ENCODE assay signal across 8 mouse cellular contexts in the genomic region with DNA sequence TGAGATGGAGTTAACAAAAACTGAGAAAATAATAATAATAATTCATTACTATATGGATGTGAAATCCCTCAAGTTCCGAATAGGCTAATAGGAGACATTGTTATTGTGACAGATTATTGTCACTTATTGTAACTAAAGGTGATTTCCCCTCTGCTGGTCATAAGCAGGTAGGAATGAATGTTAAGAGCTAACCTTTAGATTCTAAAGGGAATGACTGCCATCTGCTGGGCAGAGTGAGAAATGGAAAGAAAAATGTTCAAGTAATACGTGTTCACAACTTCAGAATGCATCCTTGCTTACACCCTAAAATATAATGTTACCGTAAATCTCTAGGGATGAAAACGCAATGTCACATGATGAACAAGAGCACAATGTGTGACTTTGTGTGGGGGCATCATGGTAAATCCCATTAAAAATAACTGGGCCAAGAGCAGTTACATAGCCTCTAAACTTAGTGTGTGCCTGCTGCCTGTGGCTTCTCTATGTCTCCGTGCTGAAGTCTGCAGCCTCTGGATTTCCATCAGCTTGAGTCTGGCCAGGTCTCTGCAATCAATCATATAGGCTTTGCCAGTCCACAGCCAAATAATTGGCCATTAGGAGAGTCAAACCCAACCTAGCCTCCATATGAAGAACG. TPM values are rescaled to one million over a fixed set of nuclear protein-coding genes. Genes with fewer than 3 reads are reported as not detected.
A peak's percentile ranks its signal among the peaks of the same experiment; 100 is the strongest.
DNase-seq lines count a peak whose midpoint lies in the region; ATAC-seq lines count a peak whose summit lies in the region.

No protein-coding gene starts in this region.

- peak; percentile 76 for ATAC-seq in limb, embryonic 11.5 days (ENCODE audit: insufficient number of reproducible peaks, low FRiP score, low TSS enrichment, low read depth)
- ATAC-seq in neural tube, embryonic 15.5 days (ENCODE audit: low FRiP score) = peak; percentile 48

- no peak overlapping the region for H3K9ac ChIP-seq in limb, embryonic 11.5 days (ENCODE audit: low read length)
- no peak overlapping the region for H3K9ac ChIP-seq in neural tube, embryonic 15.5 days (replicated peaks)

- H3K9me3 ChIP-seq in limb, embryonic 11.5 days (ENCODE audit: control insufficient read depth, low read length) = no peaks in the 10 kb centered on the region
- no peaks in the 10 kb centered on the region for H3K9me3 ChIP-seq in neural tube, embryonic 15.5 days (replicated peaks)

- H3K4me3 ChIP-seq in limb, embryonic 11.5 days (ENCODE audit: low read depth, low read length) = no peak overlapping the region
- no peak overlapping the region for H3K4me3 ChIP-seq in neural tube, embryonic 15.5 days (replicated peaks)

- no peak overlapping the region for H3K27ac ChIP-seq in limb, embryonic 11.5 days (replicated peaks; ENCODE audit: low read depth, low read length)
- H3K27ac ChIP-seq in neural tube, embryonic 15.5 days (replicated peaks) = no peak overlapping the region

- intact Hi-C loops in heart, postnatal 14 days (cut with DNase I) = loop anchor here (5.0 kb wide), 2 partner anchors 339 to 884 kb away; no protein-coding TSS in a partner anchor

- H3K36me3 ChIP-seq in limb, embryonic 11.5 days (ENCODE audit: control insufficient read depth, insufficient read depth, low read length) = no peaks in the 10 kb centered on the region
- H3K36me3 ChIP-seq in neural tube, embryonic 15.5 days = no peaks in the 10 kb centered on the region

- 11% methylated on average over 6 of the region's 6 CpGs for WGBS in limb, embryonic 11.5 days
- 26% methylated on average over 6 of the region's 6 CpGs for WGBS in neural tube, embryonic 15.5 days

- H3K4me2 ChIP-seq in limb, embryonic 11.5 days (ENCODE audit: low read depth, severe bottlenecking) = no peak overlapping the region
- H3K4me2 ChIP-seq in neural tube, embryonic 15.5 days = no peak overlapping the region

- peak; percentile 29 to 33 for DNase-seq in adrenal gland, adult 18-20 months (ENCODE audit: low spot score in 2 of 2)
- DNase-seq in adrenal gland, postnatal 4 days (ENCODE audit: low spot score in 2 of 2) = no peak
- peak; percentile 37 to 62 for DNase-seq in right cerebral cortex, adult 2 months (ENCODE audit: low spot score in 2 of 2)
- DNase-seq in right cerebral cortex, postnatal 25 days = no peak
- peak; percentile 76 to 78 for DNase-seq in cerebellum, postnatal 14 days
- DNase-seq in heart, postnatal 14 days = peak; percentile 28 to 64
- DNase-seq in limb, embryonic 11.5 days (ENCODE audit: low spot score) = peak; percentile 69

- no peaks in the 10 kb centered on the region for H3K27me3 ChIP-seq in limb, embryonic 11.5 days (ENCODE audit: control insufficient read depth, insufficient read depth, low read length)
- no peaks in the 10 kb centered on the region for H3K27me3 ChIP-seq in neural tube, embryonic 15.5 days (replicated peaks)

- no peaks in the 10 kb centered on the region for H3K4me1 ChIP-seq in limb, embryonic 11.5 days (ENCODE audit: control insufficient read depth, insufficient read depth, low read length)
- peaks cover 10% of the 10 kb centered on the region; the same call in 1 of the 2 replicates for H3K4me1 ChIP-seq in neural tube, embryonic 15.5 days

RNA-seq across cellular contexts. Expression of gene Asb5, which starts 38.2 kb away (rescaled TPM):
- total RNA-seq in adrenal gland, adult 18-20 months (2021) = under 1 TPM; 0.60 to 0.93 TPM
- total RNA-seq in adrenal gland, postnatal 4 days (2021) = 1 to 10 TPM; 1.3 to 5.0 TPM
- 10 to 100 TPM; 10.3 to 11.3 TPM for total RNA-seq in heart, postnatal 14 days (2021)
- 7.3 and 7.5 TPM in 2 replicates for polyA plus RNA-seq in limb, embryonic 11.5 days (2014; fragmentation: Nextera tagmentation; extraction: Ambion mirVana)
- 3.9 and 7.3 TPM in 2 replicates for polyA plus RNA-seq in neural tube, embryonic 15.5 days (2015; fragmentation: Nextera tagmentation; extraction: Ambion mirVana)

RNA-seq across cellular contexts. Expression of gene Spcs3, which starts 38.6 kb away (rescaled TPM):
- total RNA-seq in adrenal gland, adult 18-20 months (2021) = 10 to 100 TPM; 31.7 to 48.9 TPM
- total RNA-seq in adrenal gland, postnatal 4 days (2021) = 10 to 100 TPM; 55.4 to 57.6 TPM
- total RNA-seq in heart, postnatal 14 days (2021) = 10 to 100 TPM; 29.7 to 29.8 TPM
- polyA plus RNA-seq in limb, embryonic 11.5 days (2014; fragmentation: Nextera tagmentation; extraction: Ambion mirVana) = 87.5 and 87.7 TPM in 2 replicates
- 44.6 and 55.1 TPM in 2 replicates for polyA plus RNA-seq in neural tube, embryonic 15.5 days (2015; fragmentation: Nextera tagmentation; extraction: Ambion mirVana)

Comparison
In these comparisons a context has a peak if more than half of its experiments do, and no peak if none do; other contexts are left out.
1. DNase-seq: peak in adrenal gland, adult 18-20 months (2 of 2), right cerebral cortex, adult 2 months (2 of 2), cerebellum, postnatal 14 days (2 of 2), heart, postnatal 14 days (2 of 2) and limb, embryonic 11.5 days (single experiment); none in adrenal gland, postnatal 4 days (0 of 2) and right cerebral cortex, postnatal 25 days (single experiment).